Mouse (Mus musculus) heart, embryonic 13.5 days (tissue): ENCODE measurements at regions not wholly inside any gene's neighbourhood (a gene's known extent, or its start where the extent isn't known, plus 50 kb on each side); places are given as distances from the start of the nearest gene placed in this dataset.
A peak's percentile ranks its signal among the peaks of the same experiment; 100 is the strongest.

Experiments used
- ATAC-seq: fragments of 200-750 bp; cut with Nextera tagmentation; 2 replicates; pipeline ENCODE4 v1.8.0; 2017; ENCODE audit warnings: moderate TSS enrichment; ENCODE audit not compliant: insufficient number of reproducible peaks, low FRiP score, low TSS enrichment; ENCODE audit errors: extremely low read depth
- H3K27ac ChIP-seq: fragments of 300-500 bp; sonication (generic); replicated peaks from 2 replicates; pipeline ENCODE4 v1.5.1; 2015; ENCODE audit warnings: moderate library complexity, mild to moderate bottlenecking, inconsistent platforms
- H3K27me3 ChIP-seq: fragments of 300-500 bp; sonication (generic); replicated peaks from 2 replicates; pipeline ENCODE4 v1.6.1; 2015; ENCODE audit warnings: mild to moderate bottlenecking, inconsistent platforms
- H3K36me3 ChIP-seq: fragments of 300-500 bp; sonication (generic); 2 replicates; pipeline ENCODE4 v1.6.1; 2015; ENCODE audit warnings: mild to moderate bottlenecking, inconsistent platforms
- H3K4me1 ChIP-seq: fragments of 300-500 bp; sonication (generic); 2 replicates; pipeline ENCODE4 v1.6.1; 2015; ENCODE audit warnings: inconsistent platforms
- H3K4me2 ChIP-seq: fragments of 300-500 bp; sonication (generic); 2 replicates; pipeline ENCODE4 v1.6.1; 2015; ENCODE audit warnings: inconsistent platforms, mild to moderate bottlenecking, moderate library complexity
- H3K4me3 ChIP-seq: fragments of 300-500 bp; sonication (generic); 2 replicates; pipeline ENCODE4 v1.5.1; 2015; ENCODE audit warnings: moderate library complexity, mild to moderate bottlenecking, inconsistent platforms
- H3K9ac ChIP-seq: fragments of 300-500 bp; sonication (generic); 2 replicates; pipeline ENCODE4 v1.6.1; 2015; ENCODE audit warnings: inconsistent platforms, mild to moderate bottlenecking, moderate library complexity
- H3K9me3 ChIP-seq: fragments of 300-500 bp; sonication (generic); 2 replicates; pipeline ENCODE4 v1.6.1; 2016; ENCODE audit warnings: inconsistent platforms
- WGBS: fragments of 180-500 bp; shearing (Covaris S2); methylation state at CpG from one replicate; pipeline ENCODE4 v1.1.7; 2015; ENCODE audit warnings: mixed read lengths; 5-methylcytosine and 5-hydroxymethylcytosine counted together

DNA sequence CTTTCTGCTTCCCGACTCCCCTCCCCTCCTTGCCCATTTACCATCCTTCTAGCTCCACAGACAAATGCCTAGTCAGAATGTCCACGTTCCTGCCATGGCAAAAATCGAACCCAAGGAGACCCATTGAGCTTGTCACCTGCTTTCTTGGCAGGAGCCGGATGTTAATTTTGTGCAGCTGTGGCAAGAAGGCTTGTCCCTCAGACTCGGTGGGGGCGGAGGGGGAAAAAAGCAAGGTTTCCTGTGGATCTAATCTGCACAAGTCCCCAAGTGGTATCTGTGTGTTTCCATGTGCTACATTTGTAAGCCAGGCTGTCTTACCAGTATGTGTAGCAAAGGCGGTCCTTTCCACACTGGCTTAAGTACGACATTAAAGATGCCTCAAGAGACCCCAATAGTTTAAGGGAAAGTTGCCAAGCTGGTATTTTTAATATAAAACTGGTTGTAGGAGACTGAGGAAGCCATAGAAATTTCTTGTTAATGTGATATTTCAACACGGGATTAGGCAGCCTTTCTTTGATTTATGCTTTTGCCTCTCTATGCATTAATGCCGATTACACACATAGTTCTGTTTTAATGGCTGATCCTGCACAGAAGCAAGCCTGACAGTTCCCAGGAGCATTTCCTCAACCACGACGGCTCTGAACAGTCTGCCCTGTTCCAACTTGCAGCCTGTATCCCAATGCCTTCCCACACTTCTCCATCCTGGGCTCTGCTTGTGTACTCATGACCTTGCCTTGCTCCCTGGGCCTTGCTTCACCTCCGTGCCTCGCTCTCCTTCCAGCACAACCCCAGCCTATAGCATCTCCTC is 138.9 kb upstream of the Plxnc1 start:
- Histone ChIP-seq H3K27ac (no peak overlapping the region), H3K4me3 (no peak overlapping the region), H3K27me3 (peaks cover 19% of the 10 kb centered on the region), H3K9ac (no peak overlapping the region; the same call in 1 of the 2 replicates), H3K4me2 (no peak overlapping the region), H3K9me3 (no peaks in the 10 kb centered on the region), H3K4me1 (peaks cover 7% of the 10 kb centered on the region), H3K36me3 (no peaks in the 10 kb centered on the region)
- WGBS = 58% methylated on average over 14 of the region's 14 CpGs
- no peak for ATAC-seq

DNA sequence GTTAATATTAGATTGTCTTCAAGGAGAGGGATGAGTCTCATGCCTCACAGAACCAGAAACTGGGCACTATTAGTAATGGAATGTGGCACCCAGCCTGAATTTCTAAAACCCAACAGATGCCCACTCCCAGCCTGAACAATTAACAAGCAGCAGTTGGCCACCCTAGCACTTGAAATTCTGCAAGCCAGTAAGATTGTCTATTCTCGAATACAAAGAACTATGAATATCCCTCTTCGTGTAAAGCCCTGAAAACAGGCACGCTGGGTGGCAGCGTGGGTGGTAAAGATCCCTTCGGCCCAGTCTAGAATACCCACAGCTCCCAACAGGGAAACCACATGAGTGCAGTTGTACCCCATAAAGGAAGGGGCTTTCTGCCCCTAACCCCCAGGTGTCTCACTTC is 138.0 kb upstream of the Plxnc1 start:
- Histone ChIP-seq H3K27me3 (peaks cover 17% of the 10 kb centered on the region), H3K9me3 (no peaks in the 10 kb centered on the region), H3K9ac (no peak overlapping the region), H3K4me3 (no peak overlapping the region), H3K27ac (no peak overlapping the region), H3K36me3 (no peaks in the 10 kb centered on the region), H3K4me2 (no peak overlapping the region), H3K4me1 (peaks cover 3% of the 10 kb centered on the region; the same call in 1 of the 2 replicates)
- WGBS = 82% methylated on average over 5 of the region's 5 CpGs
- ATAC-seq = no peak

DNA sequence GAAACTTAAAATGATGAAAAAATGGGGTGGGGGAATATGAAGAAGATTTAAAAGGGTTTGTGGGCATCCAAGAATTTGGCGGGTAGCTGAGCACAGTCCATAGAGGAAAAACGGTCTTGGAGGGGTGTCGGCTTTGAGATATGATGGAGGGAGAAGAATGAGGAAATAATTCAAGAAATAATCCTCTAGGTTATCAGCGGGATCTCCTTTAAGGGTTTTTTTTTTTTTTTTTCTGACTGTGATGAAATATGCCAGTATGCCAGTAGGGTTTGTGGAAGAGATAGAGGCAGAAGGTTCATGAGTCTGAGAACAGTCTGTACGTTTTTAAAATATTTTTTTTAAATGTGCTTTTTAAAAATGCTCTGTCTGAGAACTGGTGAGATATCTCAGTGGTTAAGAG is 135.3 kb upstream of the Plxnc1 start:
- H3K27ac ChIP-seq = no peak overlapping the region
- no peaks in the 10 kb centered on the region for H3K9me3 ChIP-seq
- WGBS = 74% methylated on average over 5 of the region's 5 CpGs
- no peaks in the 10 kb centered on the region for H3K27me3 ChIP-seq
- H3K4me3 ChIP-seq = no peak overlapping the region
- no peak for ATAC-seq
- no peaks in the 10 kb centered on the region for H3K36me3 ChIP-seq
- no peak overlapping the region for H3K4me2 ChIP-seq
- H3K9ac ChIP-seq = no peak overlapping the region
- H3K4me1 ChIP-seq = peaks cover 19% of the 10 kb centered on the region

DNA sequence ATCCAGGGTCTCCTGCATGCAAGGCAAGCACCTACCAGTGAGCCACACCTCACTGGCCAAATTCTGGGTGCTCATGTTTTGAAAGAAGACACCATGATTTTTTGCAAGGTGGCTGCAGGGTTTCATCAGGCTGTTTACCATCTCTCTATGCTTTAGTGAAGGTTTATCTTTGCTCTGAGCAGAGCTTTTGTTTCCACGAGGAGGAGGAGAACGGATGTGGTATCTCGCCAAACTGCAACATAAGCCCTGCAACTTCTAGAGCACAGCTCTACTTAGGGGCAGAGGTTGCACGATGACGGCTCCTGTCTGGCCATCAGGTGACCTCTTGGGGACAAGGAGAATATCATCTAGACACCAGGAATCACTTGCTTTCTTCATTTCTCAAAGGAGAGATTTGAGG is 131.8 kb upstream of the Plxnc1 start:
- Histone ChIP-seq H3K9ac (no peak overlapping the region), H3K4me1 (peaks cover 25% of the 10 kb centered on the region), H3K4me2 (no peak overlapping the region), H3K9me3 (no peaks in the 10 kb centered on the region), H3K27ac (no peak overlapping the region), H3K27me3 (no peaks in the 10 kb centered on the region), H3K4me3 (no peak overlapping the region), H3K36me3 (no peaks in the 10 kb centered on the region)
- 57% methylated on average over 5 of the region's 5 CpGs for WGBS
- ATAC-seq = no peak

DNA sequence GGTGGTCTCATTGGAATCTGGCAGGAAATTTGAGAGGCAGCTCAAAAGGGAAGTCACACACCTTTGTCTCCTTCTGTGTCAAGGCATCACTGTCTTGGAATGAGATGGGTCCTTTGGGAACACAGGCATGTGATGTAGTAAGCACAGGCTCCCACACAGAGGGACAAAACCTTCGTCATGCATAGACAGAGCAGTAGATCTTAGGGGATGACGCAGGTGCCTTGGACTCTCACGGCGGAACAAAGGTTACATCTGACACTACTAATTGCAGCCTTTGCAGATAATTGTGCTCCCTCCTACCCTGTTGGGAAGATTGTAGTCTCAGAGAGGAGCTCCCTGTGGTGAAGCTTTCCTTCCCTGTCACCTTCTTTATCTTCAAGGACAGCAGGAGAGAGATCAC is 131.3 kb upstream of the Plxnc1 start:
- 52% methylated on average over 4 of the region's 4 CpGs for whole genome bisulfite sequencing

DNA sequence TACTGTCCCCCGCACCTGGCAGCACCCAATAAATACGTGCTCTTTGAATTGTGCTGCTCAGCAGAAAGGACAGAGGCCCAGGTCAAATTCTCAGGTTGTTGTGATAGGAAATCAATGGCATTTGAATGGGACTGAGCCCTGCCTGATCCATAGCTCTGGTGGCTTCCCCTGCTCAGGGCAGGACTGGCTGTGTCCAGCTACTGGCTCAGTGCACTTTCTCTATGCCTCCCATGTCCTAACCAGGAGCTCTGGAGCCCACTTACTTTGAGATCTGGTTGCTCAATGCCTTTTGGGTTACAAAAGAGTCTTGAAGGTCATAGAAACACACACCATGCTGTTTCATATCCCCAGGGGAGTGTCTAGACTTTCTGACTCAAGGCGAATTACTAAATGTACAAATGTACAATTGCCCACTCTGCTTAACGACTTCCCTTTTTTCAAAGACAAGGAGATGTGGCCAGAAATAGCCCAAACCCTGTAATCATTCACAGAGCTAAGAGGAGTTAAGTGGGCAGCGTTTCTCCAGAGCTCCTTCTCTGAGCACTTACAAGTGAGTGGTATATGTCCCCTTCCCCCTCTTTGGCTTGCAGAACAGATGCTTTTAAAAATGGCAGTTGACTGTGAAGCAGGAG is 130.4 kb upstream of the Plxnc1 start:
- Histone ChIP-seq H3K27me3 (no peaks in the 10 kb centered on the region), H3K4me3 (no peak overlapping the region), H3K27ac (no peak overlapping the region), H3K4me1 (peaks cover 25% of the 10 kb centered on the region), H3K4me2 (0 out of 2 replicates have a peak overlapping the region, but pooled peaks have one; percentile 4), H3K9me3 (no peaks in the 10 kb centered on the region), H3K9ac (no peak overlapping the region), H3K36me3 (no peaks in the 10 kb centered on the region)
- ATAC-seq = no peak
- 40% methylated on average over 5 of the region's 5 CpGs for WGBS

More for the DNA sequence above, 131.3 kb upstream of the Plxnc1 start:
- no peaks in the 10 kb centered on the region for H3K27me3 ChIP-seq
- H3K27ac ChIP-seq = no peak overlapping the region
- H3K4me3 ChIP-seq = no peak overlapping the region
- peaks cover 25% of the 10 kb centered on the region for H3K4me1 ChIP-seq
- H3K9ac ChIP-seq = no peak overlapping the region
- H3K4me2 ChIP-seq = no peak overlapping the region
- no peaks in the 10 kb centered on the region for H3K9me3 ChIP-seq
- ATAC-seq = no peak
- no peaks in the 10 kb centered on the region for H3K36me3 ChIP-seq

DNA sequence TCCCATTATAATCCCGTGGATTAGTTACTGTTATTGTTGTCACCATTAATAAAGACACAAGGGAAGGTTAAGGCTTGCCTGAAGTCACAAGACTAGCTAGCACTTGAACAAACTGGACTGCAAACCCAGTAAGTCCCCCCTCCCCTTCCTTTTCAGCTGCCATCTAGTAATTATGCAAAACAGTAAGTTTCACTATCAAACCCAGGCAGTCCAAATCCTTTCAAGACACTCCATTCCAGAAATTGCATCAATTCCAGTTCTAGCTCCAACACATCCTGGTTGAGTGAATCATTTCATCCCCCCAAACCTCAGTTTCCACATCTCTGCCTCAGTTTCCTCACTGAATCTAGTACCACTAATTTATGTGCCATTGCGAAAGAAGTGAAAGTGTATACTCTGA is 129.7 kb upstream of the Plxnc1 start:
- Histone ChIP-seq H3K4me3 (no peak overlapping the region), H3K9me3 (no peaks in the 10 kb centered on the region), H3K9ac (no peak overlapping the region), H3K27me3 (no peaks in the 10 kb centered on the region), H3K27ac (no peak overlapping the region), H3K4me2 (no peak overlapping the region), H3K4me1 (peaks cover 25% of the 10 kb centered on the region), H3K36me3 (no peaks in the 10 kb centered on the region)
- 72% methylated on average over 2 of the region's 2 CpGs for WGBS
- no peak for ATAC-seq

DNA sequence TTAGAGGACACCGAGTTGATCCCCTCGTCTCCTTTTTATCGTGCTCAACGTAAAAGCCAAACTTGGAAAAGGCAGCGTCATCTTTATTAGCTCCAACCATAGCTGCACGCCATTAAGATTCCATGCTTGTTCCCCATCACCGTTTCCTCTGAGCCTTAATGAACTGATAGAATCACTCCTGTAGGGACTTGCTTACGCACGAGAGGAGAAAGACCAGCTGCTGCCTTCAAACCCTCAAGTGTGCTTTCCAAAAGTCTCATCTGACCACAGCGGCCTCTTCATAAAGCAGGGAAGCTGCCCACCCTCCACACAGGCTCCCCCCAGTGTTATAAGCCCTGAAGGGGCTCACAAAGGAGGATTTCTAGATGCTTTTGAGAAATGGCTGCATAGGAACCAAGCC is 123.3 kb upstream of the Plxnc1 start:
- Histone ChIP-seq H3K4me2 (no peak overlapping the region), H3K4me1 (no peaks in the 10 kb centered on the region), H3K27ac (no peak overlapping the region), H3K4me3 (no peak overlapping the region), H3K9me3 (no peaks in the 10 kb centered on the region), H3K27me3 (no peaks in the 10 kb centered on the region), H3K9ac (no peak overlapping the region), H3K36me3 (no peaks in the 10 kb centered on the region)
- WGBS = 67% methylated on average over 10 of the region's 10 CpGs
- ATAC-seq = no peak

DNA sequence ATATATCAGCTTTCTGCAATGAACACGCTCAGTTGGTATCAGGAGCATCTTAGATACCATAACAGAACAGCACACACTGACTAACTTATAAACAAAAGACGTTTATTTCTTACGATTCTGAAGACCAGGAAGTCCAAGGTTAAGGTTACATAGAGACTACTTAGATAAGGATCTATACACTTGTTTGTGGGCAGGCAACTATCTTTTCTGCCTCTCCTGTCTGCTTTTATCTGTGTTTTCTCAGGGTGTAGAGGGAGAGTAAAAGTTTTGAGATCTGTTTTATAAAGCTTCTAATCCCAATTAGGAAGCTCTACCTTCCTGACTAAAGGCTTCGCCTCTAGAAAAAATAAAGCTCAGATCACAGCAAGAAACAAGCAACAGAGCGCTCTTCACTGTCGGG is 122.1 kb upstream of the Plxnc1 start:
- 54% methylated on average over 6 of the region's 6 CpGs for whole genome bisulfite sequencing

DNA sequence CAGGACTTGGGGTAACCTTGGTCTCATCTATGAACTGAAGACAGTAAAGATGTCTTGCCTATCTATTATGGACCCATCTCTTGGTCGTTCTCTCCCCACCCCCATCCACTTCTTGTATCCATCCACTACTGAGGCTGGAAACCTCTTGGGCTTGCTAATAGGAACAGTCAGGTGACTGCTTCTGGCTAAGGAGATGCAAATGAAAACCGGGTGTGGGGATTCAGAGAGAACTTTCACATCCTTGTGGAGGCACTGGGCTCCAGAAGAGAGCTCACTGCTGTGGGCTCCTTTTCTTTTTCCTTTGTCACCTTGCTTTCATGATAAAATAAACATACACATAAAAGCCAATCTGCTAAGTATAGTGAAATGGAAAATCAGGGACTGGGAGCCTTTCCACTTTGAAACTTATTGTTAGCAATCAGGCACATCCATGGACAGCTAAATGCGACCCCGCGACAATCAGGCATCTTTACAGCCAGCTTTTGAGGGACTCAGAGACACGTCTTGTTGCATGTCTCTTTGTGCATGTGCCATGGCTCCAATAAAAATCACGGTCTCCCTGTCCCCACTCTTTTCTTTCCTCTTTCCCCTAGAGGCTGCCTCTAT is 115.0 kb upstream of the Plxnc1 start:
- Histone ChIP-seq H3K27me3 (no peaks in the 10 kb centered on the region), H3K9me3 (no peaks in the 10 kb centered on the region), H3K27ac (no peak overlapping the region), H3K4me3 (no peak overlapping the region), H3K4me2 (no peak overlapping the region), H3K4me1 (no peaks in the 10 kb centered on the region), H3K9ac (no peak overlapping the region), H3K36me3 (no peaks in the 10 kb centered on the region)
- WGBS = 65% methylated on average over 7 of the region's 7 CpGs
- ATAC-seq = no peak

More for the DNA sequence above, 122.1 kb upstream of the Plxnc1 start:
- Histone ChIP-seq H3K4me1 (no peaks in the 10 kb centered on the region), H3K27me3 (no peaks in the 10 kb centered on the region), H3K9me3 (no peaks in the 10 kb centered on the region), H3K4me3 (no peak overlapping the region), H3K36me3 (no peaks in the 10 kb centered on the region), H3K4me2 (no peak overlapping the region), H3K9ac (no peak overlapping the region), H3K27ac (no peak overlapping the region)
- no peak for ATAC-seq

DNA sequence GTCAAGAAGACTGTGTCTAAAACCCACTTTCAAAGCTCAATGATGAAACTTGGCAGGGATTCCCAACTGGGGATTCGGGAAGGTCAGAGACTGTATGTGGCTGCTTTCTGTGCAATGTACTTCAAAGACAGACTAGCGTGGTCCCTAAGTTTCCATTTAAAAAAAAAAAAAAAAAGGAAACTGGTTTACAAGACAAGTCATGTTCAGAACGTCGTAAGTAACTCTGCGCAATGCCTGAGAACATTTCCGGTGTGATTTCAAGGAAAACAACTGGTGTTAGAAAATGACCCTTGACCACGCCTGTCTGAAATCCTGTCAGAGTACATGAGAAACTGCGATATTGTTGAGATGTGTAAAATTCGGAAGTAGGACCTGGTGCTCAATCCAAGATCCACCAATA is 114.4 kb upstream of the Plxnc1 start:
- Histone ChIP-seq H3K4me3 (no peak overlapping the region), H3K4me1 (no peaks in the 10 kb centered on the region), H3K27ac (no peak overlapping the region), H3K4me2 (no peak overlapping the region), H3K36me3 (no peaks in the 10 kb centered on the region), H3K9me3 (no peaks in the 10 kb centered on the region), H3K27me3 (no peaks in the 10 kb centered on the region), H3K9ac (no peak overlapping the region)
- WGBS = 80% methylated on average over 9 of the region's 9 CpGs
- no peak for ATAC-seq
